Mouse (Mus musculus) midbrain, embryonic 11.5 days (tissue): ENCODE results near the gene Prlh. TPM values are rescaled to one million over a fixed set of nuclear protein-coding genes. Genes with fewer than 3 reads are reported as not detected.
A peak's percentile ranks its signal among the peaks of the same experiment; 100 is the strongest.

Experiments used
- ATAC-seq: fragments of 200-750 bp; cut with Nextera tagmentation; 2 replicates; pipeline ENCODE4 v1.8.0; 2017; ENCODE audit warnings: moderate TSS enrichment, moderate library complexity; ENCODE audit not compliant: low FRiP score
- DNase-seq: peaks from one replicate; pipeline ENCODE4 v3.0.0; 2015; ENCODE audit warnings: low spot score; ENCODE audit errors: missing footprints
- H3K27ac ChIP-seq: fragments of 300-500 bp; sonication (generic); 2 replicates; pipeline ENCODE4 v1.5.1; 2014; ENCODE audit warnings: low read depth, low read length
- H3K27me3 ChIP-seq: fragments of 300-500 bp; sonication (generic); 2 replicates; pipeline ENCODE4 v1.6.1; 2014; ENCODE audit warnings: mild to moderate bottlenecking, low read length, moderate library complexity, mixed read lengths; ENCODE audit not compliant: control insufficient read depth, insufficient read depth
- H3K36me3 ChIP-seq: fragments of 300-500 bp; sonication (generic); 2 replicates; pipeline ENCODE4 v1.6.1; 2014; ENCODE audit warnings: mild to moderate bottlenecking, low read length, moderate library complexity, mixed read lengths; ENCODE audit not compliant: control insufficient read depth, insufficient read depth
- H3K4me1 ChIP-seq: fragments of 300-500 bp; sonication (generic); 2 replicates; pipeline ENCODE4 v1.6.1; 2014; ENCODE audit warnings: low read length; ENCODE audit not compliant: control insufficient read depth, insufficient read depth
- H3K4me2 ChIP-seq: fragments of 300-500 bp; sonication (generic); 2 replicates; pipeline ENCODE4 v1.6.1; 2014; ENCODE audit warnings: mild to moderate bottlenecking, moderate library complexity
- H3K4me3 ChIP-seq: fragments of 300-500 bp; sonication (generic); 2 replicates; pipeline ENCODE4 v1.5.1; 2014; ENCODE audit warnings: low read depth, low read length
- H3K9ac ChIP-seq: fragments of 300-500 bp; sonication (generic); 2 replicates; pipeline ENCODE4 v1.6.1; 2014; ENCODE audit warnings: low read length
- H3K9me3 ChIP-seq: fragments of 300-500 bp; sonication (generic); 2 replicates; pipeline ENCODE4 v1.6.1; 2016; ENCODE audit warnings: low read length; ENCODE audit not compliant: control insufficient read depth
- WGBS: fragments of 180-500 bp; shearing (Covaris S2); extraction: QIAGEN DNeasy Blood & Tissue Kit; methylation state at CpG from one replicate; pipeline ENCODE4 v1.1.7; 2014; 5-methylcytosine and 5-hydroxymethylcytosine counted together
- polyA plus RNA-seq: library from polyadenylated mRNA; unstranded; fragments of >200 nt; fragmentation: Nextera tagmentation; extraction: Ambion mirVana; gene quantifications from 2 replicates; pipeline ENCODE4 v1.2.1, GENCODE M21; 2014

Gene Prlh
- polyA plus RNA-seq, result not detected in 2 replicates

DNA sequence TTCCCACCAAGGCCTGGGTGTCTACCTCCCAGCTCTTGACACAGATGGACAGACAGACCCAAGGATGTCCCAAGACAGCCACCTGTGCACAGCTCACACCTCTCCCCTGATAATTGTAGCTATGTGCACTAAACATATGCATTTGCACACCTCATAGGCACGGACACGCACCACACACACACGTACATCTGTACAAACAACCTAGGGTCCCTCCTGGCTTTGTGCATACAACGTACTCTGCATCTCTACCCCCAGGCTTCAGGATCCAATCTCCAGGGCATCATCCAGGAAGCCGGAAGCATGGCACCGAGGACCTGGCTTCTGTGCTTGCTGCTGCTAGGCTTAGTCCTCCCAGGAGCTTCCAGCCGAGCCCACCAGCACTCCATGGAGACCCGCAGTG is at the start of gene Prlh:
Gene Prlh (plus strand): TSS at position 301 of the 400 bp plus-strand sequence.
- Histone ChIP-seq H3K4me2 (no peak within 1 kb of the TSS), H3K27me3 (no peaks in the 10 kb centered on the region), H3K4me3 (no peak within 1 kb of the TSS), H3K9ac (no peak within 1 kb of the TSS), H3K36me3 (no peaks in the 10 kb centered on the region), H3K9me3 (no peaks in the 10 kb centered on the region), H3K4me1 (no peaks in the 10 kb centered on the region), H3K27ac (no peak within 1 kb of the TSS)
- 87% methylated on average over 8 of the region's 8 CpGs for WGBS
- ATAC-seq (no peak), DNase-seq (no peak)

DNA sequence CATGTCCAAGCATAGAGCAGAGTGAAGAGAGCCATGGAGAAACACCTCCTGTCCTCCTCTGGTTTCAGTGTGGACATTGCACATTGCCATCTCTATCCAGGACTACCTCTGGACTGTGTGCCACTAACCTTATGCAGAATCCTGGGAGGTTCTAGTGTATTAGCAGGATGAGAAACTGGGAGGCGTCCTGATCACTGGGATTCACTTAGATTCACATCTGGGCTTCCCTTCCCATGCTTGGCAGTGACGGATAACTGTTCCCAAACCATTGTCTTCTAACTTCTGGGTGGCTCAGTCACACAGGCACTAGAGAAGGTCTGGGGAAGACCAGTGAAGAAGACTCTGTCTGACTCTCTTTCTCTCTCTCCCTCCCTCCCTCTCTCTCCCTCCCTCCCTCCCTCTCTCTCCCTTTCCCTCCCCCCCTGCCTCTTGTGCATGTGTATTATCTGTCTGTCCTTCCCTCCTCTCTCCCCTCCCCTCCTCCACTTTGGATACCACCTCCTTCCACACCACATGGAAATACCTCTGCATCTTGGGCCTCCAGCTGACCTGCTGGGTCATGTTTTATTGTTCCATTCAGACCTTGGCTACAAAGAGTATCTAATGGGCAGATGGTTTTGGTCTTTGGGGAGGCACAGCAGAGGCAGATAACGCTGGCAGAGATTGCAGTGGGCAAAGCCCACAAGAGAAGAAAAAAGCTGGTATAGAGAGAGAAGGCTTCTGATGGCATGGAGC is 49.5 kb upstream of the Prlh start:
- Histone ChIP-seq H3K9me3 (no peaks in the 10 kb centered on the region), H3K27ac (no peak overlapping the region), H3K4me3 (no peak overlapping the region), H3K36me3 (no peaks in the 10 kb centered on the region), H3K4me2 (no peak overlapping the region), H3K4me1 (no peaks in the 10 kb centered on the region), H3K9ac (no peak overlapping the region), H3K27me3 (no peaks in the 10 kb centered on the region)
- ATAC-seq, result no peak
- 55% methylated on average over 3 of the region's 3 CpGs for WGBS
- no peak for DNase-seq

DNA sequence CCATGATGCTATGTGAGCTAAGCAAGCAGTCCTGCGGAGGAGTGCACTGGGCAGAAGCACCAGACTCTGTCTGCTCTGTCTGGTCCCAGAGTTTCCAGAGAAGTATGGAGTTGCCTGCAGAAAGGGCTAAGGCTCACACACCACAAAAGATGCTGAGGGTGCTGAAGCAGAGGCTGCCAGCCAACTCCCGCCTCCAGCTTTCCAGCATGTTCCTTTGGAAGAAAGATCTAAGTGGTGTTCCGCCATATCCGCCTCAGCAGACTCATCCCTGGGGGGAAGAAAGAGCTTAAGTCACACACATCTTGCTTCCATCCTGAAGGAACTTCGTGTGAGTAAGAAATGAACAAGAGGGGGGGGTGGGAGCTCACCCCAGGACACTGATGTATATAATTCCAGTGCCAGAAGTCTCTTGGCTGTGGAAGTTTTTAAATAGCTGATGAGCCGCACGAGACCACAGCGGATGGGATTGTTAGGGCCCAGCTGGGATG is 48.9 kb upstream of the Prlh start:
- Histone ChIP-seq H3K4me2 (no peak overlapping the region), H3K4me3 (no peak overlapping the region), H3K36me3 (no peaks in the 10 kb centered on the region), H3K4me1 (no peaks in the 10 kb centered on the region), H3K9me3 (no peaks in the 10 kb centered on the region), H3K27ac (no peak overlapping the region), H3K27me3 (no peaks in the 10 kb centered on the region), H3K9ac (no peak overlapping the region)
- no peak for DNase-seq
- 76% methylated on average over 8 of the region's 8 CpGs for WGBS
- no peak for ATAC-seq

DNA sequence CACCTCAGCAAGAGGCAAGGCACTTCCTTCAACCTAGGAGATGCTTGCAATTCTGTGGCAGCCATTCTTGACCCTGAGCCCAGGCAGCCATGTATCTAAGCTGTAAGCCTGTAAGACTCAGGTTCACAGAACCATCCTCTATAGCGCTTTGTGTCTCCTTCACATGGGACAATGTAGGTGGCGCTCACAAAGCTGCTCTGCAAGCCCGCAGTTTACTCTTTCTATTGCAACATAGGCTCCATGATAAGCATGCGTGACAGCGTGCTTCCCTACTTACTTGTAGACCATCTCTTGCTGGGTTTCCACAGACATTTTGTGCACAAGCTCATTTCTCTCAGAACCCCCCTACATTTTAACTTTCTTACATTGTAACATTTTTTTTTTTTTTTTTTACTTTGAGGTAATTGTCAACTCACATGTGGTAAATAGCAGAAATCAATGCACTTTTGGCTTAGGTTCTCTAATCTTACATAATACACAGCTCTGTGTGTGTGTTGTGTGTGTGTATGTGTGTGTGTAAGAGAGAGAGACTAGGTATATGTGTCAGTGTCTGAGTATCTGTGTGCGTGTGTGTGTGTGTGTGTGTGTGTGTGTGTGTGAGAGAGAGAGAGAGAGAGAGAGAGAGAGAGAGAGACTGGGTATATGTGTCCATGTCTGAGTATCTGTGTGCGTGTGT is 48.0 kb upstream of the Prlh start:
- H3K9ac ChIP-seq, result no peak overlapping the region
- WGBS, result 92% methylated on average over 7 of the region's 7 CpGs
- no peak overlapping the region for H3K4me3 ChIP-seq
- H3K4me1 ChIP-seq, result no peaks in the 10 kb centered on the region
- H3K9me3 ChIP-seq, result no peaks in the 10 kb centered on the region
- H3K4me2 ChIP-seq, result no peak overlapping the region
- no peaks in the 10 kb centered on the region for H3K36me3 ChIP-seq
- H3K27me3 ChIP-seq, result no peaks in the 10 kb centered on the region
- ATAC-seq, result no peak
- no peak overlapping the region for H3K27ac ChIP-seq
- no peak for DNase-seq

DNA sequence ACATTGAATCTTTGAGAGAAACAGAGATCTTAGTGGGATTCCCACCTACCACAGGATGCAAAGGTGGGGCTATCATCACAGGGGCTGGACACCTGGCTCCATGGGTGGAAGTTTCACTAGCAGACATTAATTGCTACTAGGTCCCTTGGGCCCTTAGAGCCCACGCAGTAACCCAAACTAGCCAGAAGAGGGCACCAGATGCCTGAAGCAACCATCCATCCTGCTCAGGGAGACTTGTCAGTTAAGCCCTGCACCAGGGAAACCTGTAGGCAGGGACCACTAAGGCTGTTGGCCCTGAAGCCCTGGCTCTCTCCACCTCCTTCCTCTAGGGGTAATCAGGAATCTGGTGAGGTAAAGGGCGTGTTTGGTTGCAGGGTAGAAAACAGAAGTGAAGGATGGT is 46.6 kb upstream of the Prlh start:
- H3K27ac ChIP-seq, result no peak overlapping the region
- no peak overlapping the region for H3K4me3 ChIP-seq
- H3K4me2 ChIP-seq, result no peak overlapping the region
- H3K36me3 ChIP-seq, result no peaks in the 10 kb centered on the region
- 8% methylated on average over 2 of the region's 2 CpGs for WGBS
- H3K9ac ChIP-seq, result no peak overlapping the region
- DNase-seq, result peak; percentile 85
- H3K4me1 ChIP-seq, result no peaks in the 10 kb centered on the region
- no peaks in the 10 kb centered on the region for H3K9me3 ChIP-seq
- ATAC-seq, result no peak
- H3K27me3 ChIP-seq, result no peaks in the 10 kb centered on the region

DNA sequence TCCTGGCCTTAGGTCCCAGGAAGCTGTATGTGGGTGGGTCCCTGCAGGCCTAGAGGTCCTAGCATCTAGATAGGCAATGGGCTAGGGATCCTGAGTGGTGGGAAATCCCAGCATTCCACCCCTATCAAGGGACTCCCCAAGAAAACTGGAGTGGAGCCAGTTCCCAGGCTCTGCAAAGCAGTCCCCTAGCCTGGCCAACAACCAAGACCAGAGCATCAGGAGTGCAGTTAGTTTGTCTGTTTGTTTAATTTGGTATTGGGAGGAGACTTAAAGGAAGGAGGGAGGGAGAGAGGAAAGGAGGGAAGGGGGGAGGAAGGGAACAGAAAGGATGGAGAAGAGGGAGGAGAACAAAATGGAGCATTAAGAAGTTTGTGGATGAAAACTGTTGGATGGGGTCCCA is 43.7 kb upstream of the Prlh start:
- Histone ChIP-seq H3K4me2 (no peak overlapping the region), H3K36me3 (no peaks in the 10 kb centered on the region), H3K9me3 (no peaks in the 10 kb centered on the region), H3K27ac (no peak overlapping the region), H3K9ac (no peak overlapping the region), H3K4me1 (no peaks in the 10 kb centered on the region), H3K4me3 (no peak overlapping the region), H3K27me3 (no peaks in the 10 kb centered on the region)
- DNase-seq (no peak), ATAC-seq (no peak)

DNA sequence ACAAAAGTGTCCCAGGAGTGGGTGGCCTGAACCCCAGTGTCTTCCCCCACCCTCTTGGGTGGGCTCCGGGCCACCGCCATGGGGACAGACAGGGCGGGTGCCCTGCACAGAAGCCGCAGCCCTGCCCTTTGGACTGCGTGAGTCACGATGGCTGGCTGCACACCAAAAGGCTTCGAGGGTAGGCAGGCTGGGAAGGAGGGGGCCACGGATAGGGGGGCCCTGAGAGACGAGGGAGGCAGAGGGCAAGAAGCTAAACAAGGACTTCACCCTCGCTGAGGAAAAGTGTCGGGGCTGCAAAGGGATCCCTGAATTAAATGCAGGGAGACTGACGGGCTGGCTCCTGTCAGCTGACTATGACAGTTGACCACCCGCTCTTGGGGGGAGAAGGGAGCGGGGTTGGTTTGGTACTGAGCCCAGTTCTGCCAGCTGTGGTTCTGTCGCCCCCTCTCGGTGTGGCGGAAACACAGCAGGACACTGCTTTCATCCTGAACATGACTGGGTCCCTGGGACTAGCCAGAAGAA is 43.2 kb upstream of the Prlh start:
- no peak overlapping the region for H3K4me3 ChIP-seq
- H3K27ac ChIP-seq, result no peak overlapping the region
- no peaks in the 10 kb centered on the region for H3K4me1 ChIP-seq
- no peak overlapping the region for H3K9ac ChIP-seq
- ATAC-seq, result no peak
- H3K9me3 ChIP-seq, result no peaks in the 10 kb centered on the region
- WGBS, result 37% methylated on average over 17 of the region's 17 CpGs
- H3K27me3 ChIP-seq, result no peaks in the 10 kb centered on the region
- H3K36me3 ChIP-seq, result no peaks in the 10 kb centered on the region
- no peak for DNase-seq
- no peak overlapping the region for H3K4me2 ChIP-seq

DNA sequence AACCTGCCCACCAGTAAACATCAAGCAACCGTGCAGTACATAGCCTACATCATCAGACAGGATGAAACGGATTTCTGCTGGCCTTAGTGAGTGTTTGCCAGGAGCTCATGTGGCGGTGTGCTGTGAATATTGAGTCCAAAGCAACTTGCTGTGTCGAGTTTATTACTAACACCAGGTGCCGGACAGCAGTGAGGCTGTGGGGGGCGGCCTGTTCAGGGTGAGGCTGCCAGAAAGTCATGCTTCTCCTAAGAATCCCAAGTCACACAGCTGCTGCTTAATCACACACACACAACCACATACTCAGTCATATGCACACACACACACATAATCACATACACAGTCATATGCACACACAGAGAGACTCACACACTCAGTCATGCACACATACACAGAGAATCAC is 39.7 kb upstream of the Prlh start:
- DNase-seq, result no peak
- H3K27me3 ChIP-seq, result no peaks in the 10 kb centered on the region
- WGBS, result 81% methylated on average over 6 of the region's 6 CpGs
- H3K4me3 ChIP-seq, result no peak overlapping the region
- no peaks in the 10 kb centered on the region for H3K4me1 ChIP-seq
- H3K9me3 ChIP-seq, result no peaks in the 10 kb centered on the region
- H3K9ac ChIP-seq, result no peak overlapping the region
- no peak overlapping the region for H3K27ac ChIP-seq
- no peak for ATAC-seq
- H3K4me2 ChIP-seq, result no peak overlapping the region
- H3K36me3 ChIP-seq, result no peaks in the 10 kb centered on the region

DNA sequence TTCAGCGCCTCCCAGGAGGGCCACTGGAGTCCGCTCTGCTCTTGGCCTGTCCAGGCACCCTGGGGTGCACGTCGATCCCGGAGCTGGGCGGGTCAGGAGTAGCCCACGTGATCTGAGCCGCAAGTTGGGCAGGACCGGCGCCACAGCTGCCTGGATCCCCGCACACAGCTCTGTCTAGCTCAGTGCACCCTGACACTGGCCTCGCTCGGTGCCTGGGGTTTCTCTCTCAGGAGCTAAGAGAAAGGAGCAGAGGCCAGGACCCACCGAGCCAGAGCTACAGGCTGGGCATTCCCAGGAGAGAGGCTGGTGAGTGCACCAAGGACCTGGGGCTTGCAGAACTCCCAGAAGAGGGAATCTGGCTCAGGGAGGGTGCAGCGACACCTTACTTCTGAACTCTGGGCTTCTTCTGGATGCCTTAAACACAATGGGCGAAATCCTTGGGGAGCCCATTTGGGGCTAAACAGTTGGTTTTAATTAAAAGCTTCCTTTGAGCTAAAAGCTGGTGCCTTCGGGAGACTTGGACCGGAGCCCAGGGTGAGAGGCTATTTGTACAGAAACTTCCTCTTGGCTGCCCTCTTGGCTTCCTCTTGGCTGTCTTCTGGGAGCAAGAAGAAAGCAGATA is 37.8 kb upstream of the Prlh start, which contains the start of gene Mlph:
Gene Mlph (plus strand): TSS at position 138 of the 622 bp plus-strand sequence.
- DNase-seq (no peak), ATAC-seq (no peak)
- H3K9ac ChIP-seq, result peak within 1 kb of the TSS; percentile 31; the same call in 1 of the 2 replicates
- no peaks in the 10 kb centered on the region for H3K9me3 ChIP-seq
- H3K36me3 ChIP-seq, result no peaks in the 10 kb centered on the region
- no peak within 1 kb of the TSS for H3K4me3 ChIP-seq
- H3K27me3 ChIP-seq, result no peaks in the 10 kb centered on the region
- no peak within 1 kb of the TSS for H3K27ac ChIP-seq
- WGBS, result 12% methylated on average over 18 of the region's 18 CpGs
- H3K4me2 ChIP-seq, result peak within 1 kb of the TSS; percentile 34
- H3K4me1 ChIP-seq, result no peaks in the 10 kb centered on the region
